Mouse (Mus musculus) WW6 (cell line): ENCODE data around the gene Mzt1.

Source experiments
- DNase-seq: peaks from one replicate; pipeline ENCODE4 v3.0.0-alpha.2; 2013; ENCODE audit warnings: low read depth, low spot score

The Mzt1 gene

GRCm38 (mm10) chr14:99018691-99019090 is 27.2 kb downstream of the Mzt1 start:
- no peak for DNase-seq

GRCm38 (mm10) chr14:99010920-99011313 is 35.0 kb downstream of the Mzt1 start:
- DNase-seq = no peak

- DNase-seq = no peak
These were observed 35.6 kb downstream of the Mzt1 start for GRCm38 (mm10) chr14:99010224-99010919.

- no peak for DNase-seq
These were observed 51.7 kb downstream of the Mzt1 start, which contains the start of gene Rpl36a-ps1 for GRCm38 (mm10) chr14:98994218-98994617. Gene Rpl36a-ps1, minus strand, starts transcription at chr14:98994318.

- no peak for DNase-seq
These were observed 53.5 kb downstream of the Mzt1 start for GRCm38 (mm10) chr14:98992482-98992881.

GRCm38 (mm10) chr14:98990636-98991035 is 55.3 kb downstream of the Mzt1 start:
- no peak for DNase-seq

GRCm38 (mm10) chr14:98989818-98990217 is 56.1 kb downstream of the Mzt1 start:
- DNase-seq = no peak
